Mouse (Mus musculus) retina, postnatal 1 day (tissue): ENCODE measurements at regions not wholly inside any gene's neighbourhood (a gene's known extent, or its start where the extent isn't known, plus 50 kb on each side); places are given as distances from the start of the nearest gene placed in this dataset.

Experiments used
- DNase-seq: peaks from one replicate; pipeline ENCODE4 v3.0.0-alpha.2; 2012

GRCm38 (mm10) chr3:119653007-119653565, 131.2 kb downstream of the Ptbp2 start:
- no peak for DNase-seq

GRCm38 (mm10) chr3:119638633-119639032, 145.6 kb downstream of the Ptbp2 start:
- no peak for DNase-seq

- DNase-seq = no peak
Observed at GRCm38 (mm10) chr3:119635641-119636040, 148.6 kb downstream of the Ptbp2 start.

- no peak for DNase-seq
Observed at GRCm38 (mm10) chr3:119633516-119633915, 150.8 kb downstream of the Ptbp2 start.

GRCm38 (mm10) chr3:119606116-119606515, 178.2 kb downstream of the Ptbp2 start:
- no peak for DNase-seq

- DNase-seq = no peak
Observed at GRCm38 (mm10) chr3:119588872-119589416, 195.3 kb downstream of the Ptbp2 start.

- no peak for DNase-seq
Observed at GRCm38 (mm10) chr3:119587971-119588370, 196.3 kb downstream of the Ptbp2 start.

GRCm38 (mm10) chr3:119575516-119575915, 208.8 kb downstream of the Ptbp2 start:
- no peak for DNase-seq

GRCm38 (mm10) chr3:119537884-119538283, 246.4 kb downstream of the Ptbp2 start:
- peak; percentile 18 for DNase-seq

GRCm38 (mm10) chr3:119524510-119525123, 259.6 kb downstream of the Ptbp2 start:
- DNase-seq = peak; percentile 77

- DNase-seq = no peak
Observed at GRCm38 (mm10) chr3:119512596-119512995, 271.7 kb downstream of the Ptbp2 start.

GRCm38 (mm10) chr3:119509132-119509531, 275.1 kb downstream of the Ptbp2 start:
- DNase-seq = no peak

- DNase-seq = peak; percentile 46
Observed at GRCm38 (mm10) chr3:119503471-119503972, 280.7 kb downstream of the Ptbp2 start.

- peak; percentile 93 for DNase-seq
Observed at GRCm38 (mm10) chr3:119498711-119499110, 285.6 kb downstream of the Ptbp2 start.

- DNase-seq = peak; percentile 86
Observed at GRCm38 (mm10) chr3:119497880-119498279, 286.4 kb downstream of the Ptbp2 start.

GRCm38 (mm10) chr3:119494580-119494979, 289.7 kb downstream of the Ptbp2 start:
- DNase-seq = peak; percentile 36

- DNase-seq = no peak
Observed at GRCm38 (mm10) chr3:119492627-119493026, 291.6 kb downstream of the Ptbp2 start.

- DNase-seq = no peak
Observed at GRCm38 (mm10) chr3:119489336-119489735, 294.9 kb downstream of the Ptbp2 start.
